Mouse (Mus musculus) G1E (cell line): ENCODE results near the gene Aco2. TPM values are rescaled to one million over a fixed set of nuclear protein-coding genes. Genes with fewer than 3 reads are reported as not detected.

Experiments
- ATAC-seq: 2 replicates; pipeline ENCODE4 v1.8.0; 2016; ENCODE audit warnings: mild to moderate bottlenecking; ENCODE audit not compliant: insufficient number of reproducible peaks, poor library complexity, low FRiP score, severe bottlenecking; ENCODE audit errors: extremely low read depth
- DNase-seq: peaks from one replicate; pipeline ENCODE4 v3.0.0; 2012; ENCODE audit warnings: low spot score
- H3K27me3 ChIP-seq: 2 replicates; pipeline ENCODE4 v1.6.1; 2012; ENCODE audit warnings: mild to moderate bottlenecking, low read length, inconsistent platforms; ENCODE audit not compliant: insufficient read depth
- H3K36me3 ChIP-seq: replicated peaks from 2 replicates; pipeline ENCODE3; 2012; ENCODE audit warnings: mild to moderate bottlenecking, inconsistent platforms
- H3K4me1 ChIP-seq: 2 replicates; pipeline ENCODE4 v1.6.1; 2012; ENCODE audit warnings: low read depth, low read length, inconsistent platforms, mixed read lengths; ENCODE audit not compliant: insufficient read depth
- H3K4me3 ChIP-seq: 2 replicates; pipeline ENCODE4 v1.5.1; 2012; ENCODE audit warnings: low read depth, mild to moderate bottlenecking, inconsistent platforms, low read length, moderate library complexity, mixed read lengths
- H3K9me3 ChIP-seq: replicated peaks from 2 replicates; pipeline ENCODE4 v1.6.1; 2012; ENCODE audit warnings: inconsistent platforms
- CTCF ChIP-seq: IDR thresholded peaks from 2 replicates; pipeline ENCODE4 v1.5.1; 2012; ENCODE audit warnings: low read depth, low read length, inconsistent platforms, mixed read lengths
- GATA1 ChIP-seq: IDR thresholded peaks from 2 replicates; pipeline ENCODE4 v1.6.1; 2012; ENCODE audit warnings: borderline replicate concordance, low read length, inconsistent platforms, mixed read lengths
- GATA2 ChIP-seq: IDR thresholded peaks from 2 replicates; pipeline ENCODE4 v1.6.1; 2012; ENCODE audit warnings: low read depth, low read length, inconsistent platforms, borderline replicate concordance
- POLR2AphosphoS5 ChIP-seq: IDR thresholded peaks from 2 replicates; pipeline ENCODE4 v1.6.1; 2012; ENCODE audit warnings: low read depth, low read length, inconsistent platforms; ENCODE audit not compliant: insufficient replicate concordance
- TAL1 ChIP-seq: conservative IDR thresholded peaks from 2 replicates; pipeline ENCODE4 v1.6.1; 2012; ENCODE audit warnings: low read depth, low read length, inconsistent platforms, mixed read lengths
- polyA plus RNA-seq: library from polyadenylated mRNA; stranded (reverse); fragments of >175 nt; gene quantifications from 2 replicates; pipeline ENCODE4 v1.2.3, GENCODE M21; 2012
- total RNA-seq, 2 experiments: library from RNA; stranded (forward) in 1 of 2; stranded (reverse) in 1 of 2; fragments of 200-1000 nt in 1 of 2; fragments of >200 nt in 1 of 2; fragmentation: Nextera tagmentation in 1 of 2; gene quantifications; 2 replicates each; pipeline ENCODE4 v1.2.3; 2014 to 2017

Aco2 gene
- total and polyA plus RNA-seq, 3 experiments: 124 to 177 (median 142) TPM

- peaks cover 59% of the 10 kb centered on the region for H3K27me3 ChIP-seq
- no peak for ATAC-seq
- H3K4me3 ChIP-seq: peak overlapping the region; percentile 36; the same call in 1 of the 2 replicates
- H3K36me3 ChIP-seq: no peaks in the 10 kb centered on the region
- H3K4me1 ChIP-seq: peaks cover 31% of the 10 kb centered on the region
- no peak for DNase-seq
- no peaks in the 10 kb centered on the region for H3K9me3 ChIP-seq
- TF ChIP-seq POLR2AphosphoS5 (no peak), CTCF (no peak), TAL1 (no peak), GATA2 (no peak), GATA1 (no peak)
Measured at GRCm38 (mm10) chr15:81836124-81836821, 35.8 kb upstream of the Aco2 start.

GRCm38 (mm10) chr15:81836966-81837920, 34.9 kb upstream of the Aco2 start:
- H3K36me3 ChIP-seq: no peaks in the 10 kb centered on the region
- peaks cover 27% of the 10 kb centered on the region for H3K4me1 ChIP-seq
- H3K4me3 ChIP-seq: no peak overlapping the region
- no peaks in the 10 kb centered on the region for H3K9me3 ChIP-seq
- ATAC-seq: no peak
- no peak for DNase-seq
- TF ChIP-seq GATA1 (no peak), TAL1 (no peak), POLR2AphosphoS5 (no peak), GATA2 (no peak), CTCF (no peak)
- peaks cover 62% of the 10 kb centered on the region for H3K27me3 ChIP-seq

DNA sequence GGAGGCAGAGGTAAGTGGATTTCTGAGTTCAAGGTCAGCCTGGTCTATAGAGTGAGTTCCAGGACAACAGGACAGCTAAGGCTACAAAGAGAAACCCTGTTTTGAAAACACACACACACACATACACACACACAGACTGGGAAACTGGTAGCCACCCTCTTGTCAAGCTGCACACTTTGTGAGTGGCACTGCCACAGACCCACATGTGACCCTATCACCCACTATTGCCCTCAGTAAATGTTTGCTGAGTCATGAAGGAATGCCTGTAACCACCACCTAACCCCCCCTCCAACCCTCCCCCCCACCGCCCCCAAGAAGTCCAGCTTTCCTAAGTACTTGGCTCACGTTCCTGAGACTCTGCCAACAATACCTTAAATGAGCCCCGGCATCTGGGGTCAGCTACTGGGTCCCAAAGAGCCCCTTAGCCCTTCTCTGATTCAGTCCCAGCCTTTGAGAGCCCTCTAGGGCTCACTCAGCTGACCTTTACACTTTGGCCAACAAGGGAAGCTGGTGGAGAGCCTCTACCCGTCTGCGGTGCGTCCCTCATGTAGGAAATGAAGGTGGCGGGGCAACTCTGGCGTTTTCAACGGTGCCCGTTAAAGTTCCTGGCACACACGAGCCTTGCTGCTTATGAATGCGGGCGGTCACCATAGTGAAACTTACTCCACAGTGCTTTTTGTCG, 33.4 kb upstream of the Aco2 start:
- Histone ChIP-seq H3K4me3 (no peak overlapping the region), H3K36me3 (no peaks in the 10 kb centered on the region), H3K27me3 (peaks cover 67% of the 10 kb centered on the region), H3K9me3 (no peaks in the 10 kb centered on the region), H3K4me1 (peaks cover 27% of the 10 kb centered on the region)
- TF ChIP-seq CTCF: no peak
- no peak for TF ChIP-seq GATA2
- no peak for TF ChIP-seq POLR2AphosphoS5
- TF ChIP-seq GATA1: no peak
- TF ChIP-seq TAL1: no peak
- DNase-seq (no peak), ATAC-seq (no peak)

- ATAC-seq (no peak), DNase-seq (no peak)
- Histone ChIP-seq H3K9me3 (no peaks in the 10 kb centered on the region), H3K4me1 (peaks cover 27% of the 10 kb centered on the region), H3K27me3 (peaks cover 57% of the 10 kb centered on the region), H3K4me3 (no peak overlapping the region), H3K36me3 (no peaks in the 10 kb centered on the region)
- TF ChIP-seq CTCF (no peak), TAL1 (no peak), POLR2AphosphoS5 (no peak), GATA1 (no peak), GATA2 (no peak)
Measured at GRCm38 (mm10) chr15:81839634-81840033, 32.5 kb upstream of the Aco2 start.

DNA sequence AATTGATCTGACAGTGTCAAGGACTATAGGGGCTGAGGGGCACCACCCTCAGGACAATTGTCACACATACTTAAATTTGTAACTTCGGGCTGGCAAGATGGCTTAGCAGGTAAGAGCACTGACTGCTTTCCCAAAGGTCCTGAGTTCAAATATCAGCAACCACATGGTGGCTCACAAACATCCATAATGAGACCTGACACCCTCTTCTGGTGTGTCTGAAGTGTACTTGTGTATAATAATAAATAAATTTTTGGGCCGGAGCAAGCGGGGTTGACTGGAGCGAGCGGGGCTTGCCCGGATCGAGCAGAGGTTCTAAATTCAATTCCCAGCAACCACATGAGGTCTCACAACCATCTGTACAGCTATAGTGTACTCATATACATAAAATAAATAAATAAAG, 31.8 kb upstream of the Aco2 start:
- TF ChIP-seq POLR2AphosphoS5: no peak
- no peak for TF ChIP-seq GATA1
- TF ChIP-seq TAL1: no peak
- no peak for TF ChIP-seq CTCF
- TF ChIP-seq GATA2: no peak
- Histone ChIP-seq H3K27me3 (peaks cover 52% of the 10 kb centered on the region), H3K36me3 (peaks cover 3% of the 10 kb centered on the region), H3K9me3 (no peaks in the 10 kb centered on the region), H3K4me3 (no peak overlapping the region), H3K4me1 (peaks cover 31% of the 10 kb centered on the region)
- DNase-seq (no peak), ATAC-seq (no peak)

- Histone ChIP-seq H3K9me3 (no peaks in the 10 kb centered on the region), H3K36me3 (peaks cover 20% of the 10 kb centered on the region), H3K27me3 (peaks cover 34% of the 10 kb centered on the region), H3K4me1 (peaks cover 25% of the 10 kb centered on the region), H3K4me3 (no peak overlapping the region)
- ATAC-seq (no peak), DNase-seq (no peak)
- no peak for TF ChIP-seq TAL1
- no peak for TF ChIP-seq POLR2AphosphoS5
- no peak for TF ChIP-seq GATA2
- TF ChIP-seq CTCF: no peak
- no peak for TF ChIP-seq GATA1
Measured at GRCm38 (mm10) chr15:81842275-81842674, 29.8 kb upstream of the Aco2 start.
